Mouse (Mus musculus): ENCODE measurements at regions not wholly inside any gene's neighbourhood (a gene's known extent, or its start where the extent isn't known, plus 50 kb on each side); places are given as distances from the start of the nearest gene placed in this dataset.

DNA sequence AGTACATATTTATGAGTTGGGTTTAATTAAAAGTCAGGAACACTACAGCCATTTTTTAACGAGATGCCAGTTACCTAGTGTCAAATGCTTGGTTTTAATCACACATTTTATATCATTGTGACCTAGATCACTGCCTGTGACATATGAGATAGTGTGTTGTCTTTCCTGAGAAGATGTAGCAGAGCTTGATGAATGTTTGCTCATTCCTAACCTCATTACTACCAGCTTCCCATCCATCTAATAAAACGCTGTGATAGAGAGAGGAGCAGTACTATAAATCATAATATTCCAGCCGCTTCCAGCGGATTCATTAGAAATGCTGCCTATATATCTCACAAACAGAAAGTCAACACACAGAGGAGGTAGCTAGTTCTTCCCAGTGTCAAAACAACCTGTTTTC is 163.6 kb downstream of the Aldoart1 start:
- no peak for DNase-seq (ENCODE audit: low spot score in 2 of 2)

DNA sequence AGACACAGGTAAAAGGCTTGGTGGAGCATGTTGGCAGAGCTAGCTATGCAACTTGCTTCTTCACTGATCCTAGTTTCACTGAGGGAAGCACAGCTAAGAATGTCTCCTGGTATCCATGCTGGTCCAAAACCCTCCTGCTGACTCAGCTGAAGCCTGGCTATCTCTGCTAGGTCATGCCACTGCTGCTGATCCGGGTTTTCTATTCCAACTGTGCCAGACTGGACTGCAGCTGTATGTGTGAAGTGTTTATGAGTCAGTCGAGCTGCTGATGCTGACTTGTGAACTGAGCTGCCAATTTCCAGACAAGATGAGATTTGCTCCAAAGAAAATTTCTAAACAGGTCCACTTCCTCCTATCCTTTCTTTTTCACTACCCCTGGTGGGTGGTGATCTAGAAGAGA is 178.4 kb downstream of the Aldoart1 start:
- no peak for DNase-seq (ENCODE audit: low spot score in 2 of 2)

DNA sequence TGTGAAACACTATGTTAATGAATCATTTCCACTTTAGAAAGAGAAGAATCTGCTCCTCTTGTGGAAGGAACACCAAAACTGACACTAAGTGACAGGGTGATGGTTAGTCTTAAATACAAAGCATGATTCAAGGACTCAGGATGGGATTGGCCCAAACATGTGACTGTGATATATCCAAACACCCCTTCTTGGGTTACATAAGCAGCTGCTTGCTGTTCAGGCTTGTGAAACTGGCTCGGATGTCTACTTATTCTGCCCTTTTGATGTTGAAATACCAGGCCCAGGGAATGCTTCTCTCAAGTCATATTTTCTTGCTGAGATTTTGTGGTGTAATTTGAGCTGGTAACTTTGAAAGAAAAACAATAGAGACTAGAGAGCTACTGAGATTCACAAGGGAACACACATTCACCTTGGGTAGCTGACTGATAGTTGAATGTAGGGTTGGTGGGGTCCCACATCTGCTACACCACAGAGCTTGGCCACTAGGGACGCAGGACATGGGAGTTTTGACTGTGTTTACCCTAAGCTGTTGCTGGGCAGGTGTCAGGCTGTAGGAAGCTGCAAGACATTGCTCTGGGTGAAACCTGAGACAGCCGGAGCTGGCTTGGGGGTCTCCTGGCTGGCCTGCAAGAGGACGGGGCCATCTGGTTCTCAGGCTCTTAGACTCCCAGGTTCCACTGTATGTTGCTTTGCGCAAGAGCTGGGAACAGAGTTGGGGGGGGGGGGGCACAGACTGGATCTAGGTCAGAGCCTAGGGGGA is 180.6 kb downstream of the Aldoart1 start:
- no peak for DNase-seq (ENCODE audit: low spot score in 2 of 2)

DNA sequence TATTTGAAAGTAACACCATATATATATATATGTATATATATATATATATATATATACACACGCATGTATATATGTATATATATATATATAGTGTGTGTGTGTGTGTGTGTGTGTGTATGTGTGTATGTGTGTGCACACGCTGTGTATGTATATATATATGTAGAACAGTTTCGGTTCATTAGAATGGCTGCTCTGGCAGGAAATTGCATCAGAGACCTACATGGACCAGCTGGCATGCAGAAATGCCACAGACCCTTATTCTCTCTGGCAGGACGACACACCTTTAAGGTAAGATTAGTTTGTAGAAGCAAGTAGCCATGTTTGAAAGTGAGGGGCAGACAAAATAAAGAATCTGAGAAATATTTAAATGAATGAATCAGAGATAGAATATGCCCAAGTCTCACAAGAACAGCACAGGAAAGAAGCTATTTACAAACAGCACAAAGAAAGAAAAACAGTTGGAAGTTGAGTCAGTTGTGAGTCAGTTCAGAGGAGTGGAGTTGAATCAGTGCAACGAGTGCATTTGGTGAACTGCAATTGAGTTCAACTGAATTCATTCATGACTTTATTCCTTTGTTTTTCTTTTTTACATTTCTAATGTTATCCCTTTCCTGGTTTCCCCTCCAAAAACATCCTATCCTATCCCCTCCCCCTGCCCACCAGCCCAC is 182.5 kb downstream of the Aldoart1 start:
- DNase-seq (ENCODE audit: low spot score in 2 of 2): no peak

DNA sequence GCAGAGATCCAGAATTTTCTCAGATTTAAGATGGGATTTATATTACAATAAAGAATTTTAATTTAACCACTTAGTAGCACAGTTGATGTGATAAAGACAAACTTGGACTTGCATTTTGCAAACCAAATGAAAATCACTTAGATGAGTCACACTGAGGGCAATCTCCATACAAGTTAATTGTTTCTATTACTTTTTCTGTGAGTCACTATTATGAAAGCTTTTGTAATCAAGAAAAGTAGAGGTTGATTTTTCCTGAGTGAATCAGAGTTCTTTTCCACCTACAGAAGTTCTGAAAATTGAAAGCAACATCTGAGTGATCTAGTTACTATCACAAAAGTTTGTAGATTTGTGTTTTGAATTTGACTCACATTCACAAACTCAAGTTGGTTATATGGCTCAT is 188.1 kb downstream of the Aldoart1 start:
- no peak for DNase-seq (ENCODE audit: low spot score in 2 of 2)

DNA sequence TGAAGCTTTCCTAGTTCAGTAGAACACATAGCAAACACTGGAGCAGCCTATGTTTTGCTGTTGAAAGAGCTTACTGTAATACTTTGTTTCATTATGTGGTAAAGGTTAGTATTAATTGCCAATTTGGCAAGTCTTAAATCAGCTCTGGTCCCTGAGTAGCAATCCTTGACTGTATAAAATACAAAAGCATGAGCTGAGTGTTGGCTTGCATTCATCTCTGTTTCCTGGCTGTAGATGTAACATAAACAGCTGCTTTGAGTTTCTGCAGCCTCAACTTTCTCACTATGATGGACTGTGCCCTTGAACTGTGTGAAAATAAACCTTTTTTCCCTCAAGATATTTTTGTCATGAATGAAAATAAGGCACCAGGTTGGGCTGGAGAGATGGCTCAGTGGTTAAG is 190.0 kb downstream of the Aldoart1 start:
- DNase-seq (ENCODE audit: low spot score in 2 of 2): no peak

DNA sequence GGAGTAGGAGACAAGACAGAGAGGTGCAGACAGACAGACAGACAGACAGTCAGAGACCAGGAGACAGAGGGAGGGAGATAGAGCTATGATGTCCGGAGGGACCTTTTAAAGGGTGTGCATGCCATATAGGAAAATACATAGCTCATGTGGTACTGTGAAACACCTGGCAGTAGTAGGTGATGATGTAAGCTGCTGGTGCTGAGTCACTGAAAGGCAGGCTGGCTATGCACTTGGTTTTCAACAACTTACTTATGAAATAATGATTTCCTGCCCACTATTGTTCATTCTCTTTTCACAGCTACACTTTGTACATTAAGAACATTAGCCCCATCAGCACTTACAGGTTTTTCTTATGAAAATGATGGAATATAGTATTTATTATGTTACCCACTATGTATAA is 196.2 kb downstream of the Aldoart1 start:
- DNase-seq (ENCODE audit: low spot score in 2 of 2): no peak

DNA sequence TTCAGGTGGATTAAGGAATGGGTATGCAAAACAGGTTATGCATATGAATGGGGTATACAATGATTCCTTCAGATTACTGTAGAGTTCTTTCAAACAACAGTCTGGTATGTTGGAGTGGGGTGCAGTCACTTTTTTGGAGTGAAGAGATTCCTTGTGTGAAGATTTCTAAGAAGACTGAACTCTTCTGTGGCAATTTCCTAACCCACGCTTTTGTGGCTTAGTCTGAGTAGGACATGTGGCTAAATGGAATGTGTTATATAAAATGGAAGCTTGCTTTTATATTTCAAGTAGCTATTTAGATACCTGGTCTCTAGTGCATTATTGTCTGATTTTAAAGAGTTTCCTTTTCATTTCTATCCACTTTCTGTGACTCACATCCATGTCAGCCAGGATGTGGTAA is 205.3 kb downstream of the Aldoart1 start:
- no peak for DNase-seq (ENCODE audit: low spot score in 2 of 2)

DNA sequence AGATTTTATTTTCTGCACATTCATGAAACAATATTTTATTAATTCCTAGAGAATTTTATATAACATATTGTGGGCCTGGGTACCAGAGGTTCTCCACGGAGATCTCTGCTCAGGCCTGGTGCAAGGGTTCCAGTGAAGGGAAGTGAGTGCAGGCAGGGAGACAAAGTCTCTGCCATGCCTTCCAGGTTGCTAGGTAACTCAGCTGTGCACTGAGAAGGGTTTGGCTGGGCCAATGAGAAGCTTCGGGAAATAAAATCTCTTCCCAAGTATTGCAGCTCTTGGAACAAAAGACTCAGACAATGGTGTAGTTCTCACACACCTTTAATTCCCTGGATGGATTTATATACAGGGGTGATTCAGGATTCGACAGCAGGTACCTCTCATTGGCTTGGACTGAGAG is 223.0 kb downstream of the Aldoart1 start:
- no peak for DNase-seq (ENCODE audit: low spot score in 2 of 2)

DNA sequence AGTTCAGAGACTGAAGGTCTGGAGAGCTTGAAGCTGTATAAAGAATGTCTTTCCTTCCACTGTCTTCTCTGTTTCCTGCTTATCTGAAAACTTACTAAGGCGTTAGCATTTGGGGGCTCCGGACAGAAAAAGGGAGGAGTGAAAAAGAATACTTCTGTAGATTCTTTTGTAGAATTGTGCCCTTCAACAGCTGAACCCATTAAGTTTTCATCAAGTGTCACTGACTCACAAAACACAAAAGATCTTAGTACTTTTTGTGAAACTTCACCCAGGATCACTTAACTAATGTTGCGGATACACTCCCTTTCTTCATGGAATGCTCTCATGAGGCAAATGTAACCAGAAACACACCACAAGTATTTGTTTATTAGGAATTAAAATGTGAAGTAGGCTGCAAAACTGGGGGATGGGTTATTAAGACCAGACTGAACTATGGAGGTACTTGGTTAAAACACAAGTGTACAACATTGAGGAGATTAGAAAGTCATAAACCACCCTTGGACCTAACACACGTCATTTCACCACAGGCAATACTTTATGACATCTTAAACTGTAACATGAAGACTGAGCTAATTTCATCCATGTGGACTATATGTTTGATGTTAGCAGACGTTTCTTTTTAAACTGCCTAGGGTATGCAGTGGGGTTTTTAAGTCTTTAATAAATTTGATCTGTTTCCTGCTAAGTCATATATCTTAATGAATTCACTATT is 225.1 kb downstream of the Aldoart1 start:
- no peak for DNase-seq (ENCODE audit: low spot score in 2 of 2)

DNA sequence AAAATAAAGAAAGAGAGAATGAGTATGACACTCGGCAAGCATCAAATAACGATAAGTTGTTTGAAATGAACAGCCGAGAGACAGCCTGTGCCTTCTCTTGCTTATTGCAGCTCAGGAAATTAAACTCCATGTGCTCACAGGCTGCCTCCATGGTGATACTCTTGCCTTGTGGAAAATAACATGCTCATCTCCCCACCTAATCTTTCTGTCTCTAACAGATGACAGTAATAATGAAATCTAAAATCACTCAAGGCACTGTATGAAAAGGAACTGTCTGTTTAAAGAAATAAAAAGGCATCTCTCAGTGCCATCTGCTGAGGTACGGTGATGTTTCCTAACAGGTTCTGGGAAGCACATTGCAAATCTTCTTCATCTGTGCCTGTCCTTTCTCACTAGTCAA is 247.3 kb downstream of the Aldoart1 start:
- DNase-seq (ENCODE audit: low spot score in 2 of 2): no peak

DNA sequence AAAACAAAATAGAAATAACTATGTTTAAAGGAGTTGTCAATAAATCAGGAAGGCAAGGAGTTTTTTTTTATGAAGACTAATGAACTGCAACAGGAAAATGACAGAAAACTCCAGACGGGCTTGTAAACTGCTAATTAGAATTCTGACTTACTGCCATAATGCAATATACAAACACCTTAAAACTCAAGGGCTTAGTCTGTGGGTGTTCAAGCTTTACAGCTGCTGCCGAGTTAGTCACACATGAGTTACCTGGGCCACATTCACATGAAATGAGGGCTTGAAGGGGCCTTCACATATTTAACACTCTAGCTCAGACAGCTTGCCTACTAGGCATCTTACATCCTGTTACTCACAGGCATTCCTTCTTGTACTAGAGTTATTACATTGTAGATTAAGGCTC is 256.9 kb downstream of the Aldoart1 start:
- DNase-seq (ENCODE audit: low spot score in 2 of 2): no peak

DNA sequence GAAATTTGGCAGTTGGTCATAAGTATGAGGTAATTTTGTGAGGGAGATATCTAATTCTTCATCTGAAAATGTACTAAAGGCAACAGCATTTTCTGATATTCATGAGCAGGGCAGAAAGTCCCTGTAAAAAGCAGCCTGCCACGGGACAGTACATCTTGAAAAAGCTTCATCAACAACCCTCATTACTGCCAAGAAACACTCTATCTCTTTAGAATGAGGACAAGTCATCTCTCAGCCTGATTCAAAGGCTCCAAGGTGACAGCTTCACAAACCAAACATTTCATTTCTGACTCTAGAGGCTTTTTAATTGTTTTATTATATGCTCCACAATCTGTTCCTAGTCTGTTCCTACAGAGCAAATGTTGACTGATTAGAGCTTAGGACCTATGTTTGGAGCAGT is 260.3 kb downstream of the Aldoart1 start:
- DNase-seq (ENCODE audit: low spot score in 2 of 2): no peak

DNA sequence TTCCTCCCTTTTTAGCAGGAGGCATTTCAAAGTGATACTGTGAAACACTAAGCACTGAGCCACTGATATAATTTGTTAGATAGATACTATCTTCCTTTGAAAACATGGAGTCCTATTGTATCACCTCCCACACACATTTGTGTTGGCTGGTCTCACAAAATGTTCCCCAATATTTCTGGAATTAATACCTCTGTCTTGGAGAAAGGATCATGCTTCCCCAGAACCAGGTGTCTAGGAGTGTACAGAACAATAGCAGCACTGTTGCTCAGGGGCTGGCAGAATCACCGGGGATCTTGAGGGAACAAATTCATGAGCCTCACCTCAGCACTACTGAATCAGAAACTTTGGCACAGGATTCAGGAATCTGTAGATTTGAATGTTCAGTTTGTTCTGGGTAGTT is 277.5 kb downstream of the Aldoart1 start:
- DNase-seq (ENCODE audit: low spot score in 2 of 2): no peak

DNA sequence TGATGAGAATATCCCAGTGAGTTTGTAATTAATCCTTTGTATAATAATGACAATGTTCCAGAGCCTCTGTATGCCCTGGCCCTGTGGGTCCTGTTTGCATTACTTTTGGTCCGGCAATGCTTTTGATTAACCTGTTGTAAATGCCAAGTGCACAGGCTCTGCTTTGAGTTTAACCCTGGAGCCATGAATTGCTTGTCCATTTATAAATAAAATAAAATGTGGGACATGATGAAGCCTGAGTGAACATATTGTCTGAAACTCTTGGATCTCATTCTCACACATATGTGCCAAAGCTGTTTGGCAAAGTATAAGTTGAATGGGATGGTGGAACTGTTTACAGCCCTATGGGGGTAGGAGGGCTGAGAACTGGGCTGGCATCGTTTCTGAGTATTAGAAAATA is 280.5 kb downstream of the Aldoart1 start:
- DNase-seq (ENCODE audit: low spot score in 2 of 2): no peak

DNA sequence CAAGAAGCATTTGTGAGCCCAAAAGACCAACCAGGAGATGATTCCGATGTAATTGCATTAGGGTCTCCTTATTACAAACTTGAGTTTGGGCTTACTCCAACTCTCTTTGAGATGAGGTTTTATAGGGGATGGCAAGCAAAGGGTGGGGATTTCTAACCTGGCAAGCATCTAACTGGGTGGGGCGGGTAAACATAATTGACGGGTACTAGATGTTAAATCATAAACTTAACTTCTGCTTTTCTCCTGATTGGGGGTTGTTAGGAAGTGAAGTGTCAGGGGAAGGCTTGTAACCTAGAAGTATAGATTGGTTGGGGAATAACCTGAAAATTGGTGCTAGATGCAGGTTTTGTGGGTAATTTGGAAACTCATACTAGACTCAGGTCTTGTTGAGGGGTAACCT is 287.2 kb downstream of the Aldoart1 start:
- no peak for DNase-seq (ENCODE audit: low spot score in 2 of 2)

DNA sequence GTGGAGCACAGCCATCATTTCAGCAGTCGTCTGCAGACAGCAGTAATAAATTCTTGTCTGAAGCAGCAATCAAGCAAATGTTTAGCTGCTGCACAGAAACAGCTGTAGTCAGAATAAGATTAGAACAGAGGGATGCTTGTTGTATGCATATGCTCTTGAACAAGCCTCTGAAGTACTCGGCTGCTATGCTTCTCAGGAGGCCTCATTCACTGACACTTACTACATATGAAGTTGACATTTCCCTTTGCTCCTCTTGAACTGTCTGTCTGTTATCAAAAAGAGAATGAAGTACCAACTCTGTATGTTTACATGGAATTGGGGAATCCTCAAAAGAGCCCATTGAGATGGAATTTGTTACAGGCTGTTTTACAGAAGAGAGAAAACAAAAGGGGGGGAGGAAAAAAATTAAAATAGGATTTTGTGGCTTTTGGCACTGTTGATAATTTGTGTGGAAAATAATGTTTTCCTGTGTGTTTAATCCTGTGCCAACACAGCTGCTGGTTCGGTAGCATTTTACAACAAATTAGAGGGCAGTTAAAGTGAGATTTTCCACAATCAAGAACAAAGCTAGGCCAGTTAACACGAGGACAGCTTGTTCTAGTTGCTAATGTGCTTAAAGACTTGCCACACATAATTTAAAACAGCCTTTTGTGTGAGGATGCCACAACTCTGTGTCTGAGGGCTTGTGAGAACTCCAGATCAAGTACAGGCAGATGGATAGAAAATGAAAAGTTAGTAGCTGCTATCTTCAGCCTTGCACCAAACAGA is 289.3 kb downstream of the Aldoart1 start:
- DNase-seq (ENCODE audit: low spot score in 2 of 2): no peak

DNA sequence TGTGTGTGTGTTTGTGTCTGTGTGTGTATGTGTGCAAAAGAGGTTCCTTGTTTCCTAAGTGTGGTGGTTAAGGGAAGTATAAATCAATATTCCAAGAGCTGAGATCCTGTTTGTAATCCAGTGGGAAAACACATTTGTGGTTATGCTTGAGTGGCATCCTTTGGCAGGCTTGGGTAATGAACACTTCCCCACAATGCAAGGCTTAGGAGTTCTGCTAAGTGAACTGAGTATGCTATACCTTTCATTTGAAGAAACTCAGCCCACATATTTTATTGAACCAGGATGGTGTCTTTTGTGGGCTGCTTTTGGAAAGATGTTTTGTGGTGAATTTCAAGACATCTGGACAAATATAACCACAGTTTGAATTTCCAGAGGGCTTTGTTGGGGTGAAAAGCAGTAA is 298.2 kb downstream of the Aldoart1 start:
- no peak for DNase-seq (ENCODE audit: low spot score in 2 of 2)

DNA sequence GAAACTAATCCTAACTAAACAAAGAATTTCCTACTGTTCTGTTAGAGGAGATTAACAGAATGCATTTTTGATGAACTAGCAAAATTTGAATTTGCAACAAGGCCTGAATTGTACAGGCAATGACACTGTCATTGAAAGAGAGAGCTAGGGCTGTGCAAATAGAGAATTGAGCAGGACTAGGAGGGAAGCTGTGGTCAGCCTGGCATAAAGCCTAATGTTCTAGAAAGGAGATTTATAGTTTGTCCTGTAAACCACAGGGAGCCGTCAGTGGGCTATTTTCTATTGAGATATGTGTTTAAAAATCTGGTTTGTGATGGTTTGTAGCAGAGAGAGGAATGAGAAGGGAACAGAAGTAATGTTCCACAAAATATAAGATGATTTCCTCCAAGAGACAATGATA is 317.9 kb downstream of the Aldoart1 start:
- no peak for DNase-seq (ENCODE audit: low spot score in 2 of 2)

DNA sequence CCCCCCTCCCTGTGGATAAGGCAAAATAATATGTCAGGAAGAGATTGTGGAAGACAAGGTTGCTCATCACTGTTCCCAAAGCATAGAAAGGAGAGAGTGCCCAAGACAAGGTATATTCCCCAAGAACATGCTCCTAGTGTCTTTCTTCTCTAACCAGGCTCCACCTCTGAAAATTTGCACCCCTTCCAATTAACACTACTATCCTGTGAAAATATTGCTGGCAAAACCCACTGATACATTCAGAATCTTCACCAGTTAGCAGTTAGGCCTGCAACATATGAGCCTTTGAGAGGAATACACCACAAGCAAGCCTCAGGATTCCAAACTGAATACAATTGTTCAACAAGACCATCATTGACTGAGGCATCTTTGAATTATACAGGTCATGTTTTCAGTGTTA is 323.9 kb upstream of the Tle1 start:
- DNase-seq (ENCODE audit: low spot score in 2 of 2): no peak

DNA sequence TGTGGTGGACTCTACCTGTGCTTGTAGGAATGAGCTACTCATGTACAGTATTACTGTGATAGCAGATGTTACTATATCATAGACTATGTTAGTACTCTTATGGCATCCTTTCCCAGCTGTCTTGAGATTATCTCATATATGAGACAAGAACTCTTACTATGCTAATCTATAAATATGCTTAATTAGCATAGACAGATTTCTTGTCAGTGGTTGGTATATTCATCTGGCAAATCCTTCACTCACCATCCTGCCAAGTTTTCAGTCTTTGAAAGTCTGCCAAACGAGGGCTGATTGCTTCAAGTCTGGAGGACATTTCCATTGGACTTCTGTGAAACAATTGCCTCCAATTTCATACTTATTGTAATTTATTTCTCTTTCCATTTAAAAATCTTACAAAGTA is 323.4 kb upstream of the Tle1 start:
- peak in 1 of 2 experiments; percentile 51 for DNase-seq (ENCODE audit: low spot score in 2 of 2)

DNA sequence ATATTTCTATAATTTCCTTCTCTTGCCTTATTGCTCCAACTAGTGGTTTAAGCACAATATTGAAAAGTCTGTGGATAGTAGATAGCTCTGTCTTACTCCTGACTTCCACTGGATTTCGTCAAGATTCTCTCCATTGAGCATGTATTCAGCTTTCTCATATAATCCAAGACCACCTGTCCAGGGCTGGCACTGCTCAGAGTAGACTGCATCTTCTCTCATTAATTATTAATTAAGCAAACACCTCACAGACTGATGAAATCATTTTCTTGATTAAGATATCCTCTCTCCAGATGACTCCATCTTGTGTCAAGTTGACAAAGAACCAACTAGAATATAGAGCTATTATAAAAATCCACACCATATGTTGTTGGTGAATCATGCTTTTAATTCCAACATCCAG is 310.5 kb upstream of the Tle1 start:
- no peak for DNase-seq (ENCODE audit: low spot score in 2 of 2)

Data from left cerebral cortex, adult 8-10 months (tissue).